Mouse (Mus musculus) T-helper 17 cell (primary cell): Measurements from ENCODE around the gene Bmp8b.
"Not testable (repeated sequence)": the region's sequence is repeated elsewhere in the genome, so short reads cannot be mapped to it uniquely, and the experiment has no call there.

Experiments used
- in situ Hi-C, 2 experiments: fragments of 300-600 bp; cut with MboI, MseI; formaldehyde crosslinking; loops; 1 replicate in 1 of 2; 2 replicates in 1 of 2; pipeline ENCODE4 v1.15.1; 2025; ENCODE audit warnings: high pct_unique_total_duplicates in 2 of 2

The Bmp8b gene

GRCm38 (mm10) chr4:123104651-123105450, at the start of gene Bmp8b:
Gene Bmp8b, plus strand, starts transcription at chr4:123105165.
- in situ Hi-C loops, result no loop called here

DNA sequence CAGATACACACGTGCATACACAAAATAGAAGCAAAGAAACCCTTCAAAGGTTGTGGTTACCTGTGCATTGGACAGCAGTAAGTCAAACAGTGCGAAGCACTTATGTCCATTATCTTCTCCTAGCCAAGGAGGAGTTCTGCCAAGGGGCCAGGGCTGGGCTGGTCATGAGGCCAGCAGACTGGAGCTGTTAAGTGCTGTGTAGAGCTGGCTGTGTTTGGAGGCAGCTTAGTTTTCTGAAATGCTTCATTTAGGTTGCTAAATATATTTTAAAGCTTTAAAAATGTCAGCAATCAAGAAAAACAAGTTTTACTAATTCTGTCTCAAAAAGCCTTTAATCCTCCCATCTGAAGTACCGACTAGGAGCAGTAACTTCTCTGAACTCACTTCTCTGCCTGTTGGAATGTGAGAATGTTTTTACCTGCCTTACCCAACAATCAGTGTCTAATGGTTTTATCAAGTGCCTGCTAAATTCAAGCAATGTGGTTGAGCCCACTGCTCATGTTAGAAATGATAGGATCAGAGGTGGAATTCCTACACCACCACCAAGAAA, 48.3 kb upstream of the Bmp8b start:
- in situ Hi-C loops, result no loop called here

DNA sequence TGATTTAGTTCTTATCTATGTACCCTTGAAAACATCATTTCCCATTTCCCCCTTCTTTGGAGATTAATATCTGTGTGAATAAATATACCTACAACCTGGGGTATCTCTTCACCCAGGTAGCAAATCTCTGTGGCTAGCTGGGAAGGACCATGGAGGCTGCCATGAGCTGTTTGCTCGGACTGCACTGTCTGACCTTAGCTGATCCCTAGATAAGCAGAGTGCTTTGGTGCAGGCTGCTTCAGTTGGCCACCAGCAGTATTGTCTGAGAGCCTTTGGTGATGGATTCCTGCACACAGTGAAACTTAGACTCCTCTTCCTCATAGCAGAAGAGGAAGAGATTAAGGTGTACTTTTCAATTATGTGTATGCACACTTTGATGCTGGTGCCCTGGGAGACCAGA, 47.0 kb upstream of the Bmp8b start:
- in situ Hi-C loops, result no loop called here

DNA sequence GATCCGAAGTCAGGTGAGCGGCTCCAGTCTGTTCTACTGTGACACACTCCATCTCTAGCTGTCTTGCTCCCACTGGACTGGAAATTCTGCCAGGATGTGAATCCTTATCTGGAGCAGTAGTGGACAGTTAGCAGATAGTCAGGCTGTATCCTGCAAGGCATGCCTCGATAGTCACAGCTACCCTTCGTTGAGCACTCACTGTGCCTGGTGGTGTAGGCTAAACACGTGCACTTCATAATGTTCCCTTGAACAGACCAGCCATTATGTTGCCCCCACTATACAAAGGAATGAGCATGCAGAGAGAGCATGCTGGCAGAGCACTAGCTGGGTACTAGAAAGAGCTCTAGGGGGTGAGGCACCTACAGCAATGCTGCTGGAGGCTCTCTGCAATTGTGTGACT, 43.2 kb upstream of the Bmp8b start:
- in situ Hi-C loops, result no loop called here

DNA sequence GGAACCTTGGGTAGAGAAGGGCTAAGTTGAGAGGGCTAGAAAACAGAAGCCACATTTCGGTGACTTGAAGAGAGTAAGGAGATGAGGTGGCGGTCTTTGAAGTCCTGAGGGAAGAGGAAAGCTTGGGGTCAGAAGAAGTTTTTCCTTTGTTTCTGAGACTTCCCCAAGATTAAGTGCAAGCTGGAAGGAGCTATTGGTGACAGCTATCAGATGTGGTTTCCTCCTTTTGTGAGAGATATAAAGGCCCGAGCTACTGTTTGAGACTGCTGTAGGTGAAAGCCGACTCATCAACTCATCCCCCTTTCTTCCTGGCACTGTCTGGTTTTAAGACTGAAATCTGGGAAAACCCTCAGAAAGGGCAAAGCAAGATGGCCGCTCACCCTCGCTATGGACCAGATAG, 36.3 kb upstream of the Bmp8b start:
- in situ Hi-C loops, result no loop called here

GRCm38 (mm10) chr4:123071266-123071966, 33.5 kb upstream of the Bmp8b start:
- in situ Hi-C loops, result no loop called here

- in situ Hi-C loops, result loop anchor here in 1 of 2 experiments (5.0 kb wide), 1 partner anchor 80 kb away; the partner anchor contains the start of gene Mycl
Observed at GRCm38 (mm10) chr4:123076928-123077327, 28.0 kb upstream of the Bmp8b start.

- in situ Hi-C loops, result loop anchor here in 1 of 2 experiments (5.0 kb wide), 1 partner anchor 81 kb away; the partner anchor contains the start of gene Mycl
Observed at GRCm38 (mm10) chr4:123078231-123078630, 26.7 kb upstream of the Bmp8b start.

GRCm38 (mm10) chr4:123080791-123081190, 24.2 kb upstream of the Bmp8b start:
- in situ Hi-C loops, result loop anchor here (5.0 to 10.0 kb wide), 4 partner anchors 78 to 268 kb away; no protein-coding TSS in a partner anchor

GRCm38 (mm10) chr4:123082283-123083163, 22.4 kb upstream of the Bmp8b start:
- in situ Hi-C loops, result loop anchor here (5.0 to 10.0 kb wide), 4 partner anchors 80 to 270 kb away; no protein-coding TSS in a partner anchor

DNA sequence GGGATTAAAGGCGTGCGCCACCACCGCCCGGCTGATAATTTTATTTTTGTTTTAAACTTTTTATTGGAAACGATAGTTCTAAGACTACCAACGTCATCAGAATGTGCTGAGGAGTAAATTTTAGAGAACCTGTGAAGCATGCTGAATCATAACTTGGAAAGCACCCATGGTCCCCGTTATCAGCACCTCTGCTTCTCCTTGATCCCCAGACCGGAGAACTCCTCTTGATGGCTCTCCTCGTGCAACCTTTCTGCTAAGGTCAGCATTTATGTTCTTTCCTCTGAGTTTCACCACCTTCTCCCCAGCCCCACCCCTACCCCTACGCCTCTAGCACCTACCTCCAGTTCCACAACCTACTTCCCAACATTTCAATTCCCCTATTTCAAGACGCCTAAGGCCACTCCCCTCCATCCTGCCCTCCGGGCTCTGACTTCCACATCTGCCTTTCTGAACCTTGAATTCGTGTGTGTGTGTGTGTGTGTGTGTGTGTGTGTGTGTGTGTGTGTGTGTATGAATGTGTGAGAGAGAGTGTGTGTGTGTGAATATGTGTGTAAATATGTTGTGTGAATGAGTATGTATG, 21.6 kb upstream of the Bmp8b start:
- in situ Hi-C loops, result loop anchor here (5.0 to 10.0 kb wide), 4 partner anchors 81 to 271 kb away; no protein-coding TSS in a partner anchor

GRCm38 (mm10) chr4:123085290-123085689, 19.7 kb upstream of the Bmp8b start:
- in situ Hi-C loops, result loop anchor here in 1 of 2 experiments (10.0 kb wide), 1 partner anchor 270 kb away; no protein-coding TSS in a partner anchor

- in situ Hi-C loops, result loop anchor here in 1 of 2 experiments (10.0 kb wide), 1 partner anchor 272 kb away; no protein-coding TSS in a partner anchor
Observed at GRCm38 (mm10) chr4:123086381-123086780, 18.6 kb upstream of the Bmp8b start.

- in situ Hi-C loops, result no loop called here
Observed at GRCm38 (mm10) chr4:123092621-123093020, 12.3 kb upstream of the Bmp8b start.

GRCm38 (mm10) chr4:123093064-123093776, 11.7 kb upstream of the Bmp8b start:
- in situ Hi-C loops, result no loop called here

DNA sequence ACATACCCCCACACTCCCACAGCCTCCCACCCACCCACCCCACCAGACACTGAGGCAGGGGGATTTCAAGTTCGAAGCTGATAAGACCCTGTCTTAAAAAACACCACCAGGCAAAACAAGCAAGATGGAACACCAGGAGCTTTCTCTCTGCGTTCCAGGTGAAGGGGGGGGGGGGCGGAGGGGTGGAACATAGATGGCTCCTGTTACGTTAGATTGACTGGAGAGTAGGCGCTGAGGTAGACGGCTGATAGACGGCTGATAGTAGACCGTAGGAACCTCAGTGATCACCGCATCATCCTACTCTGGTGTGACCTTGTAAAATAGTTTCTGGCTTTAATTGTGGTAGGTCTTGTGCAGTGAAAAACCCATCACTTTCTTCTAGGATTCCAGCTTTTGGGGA, 11.1 kb upstream of the Bmp8b start:
- in situ Hi-C loops, result no loop called here

GRCm38 (mm10) chr4:123105451-123105790, 456 bp downstream of the Bmp8b start:
- in situ Hi-C loops, result no loop called here

- in situ Hi-C loops, result not testable (repeated sequence)
Observed at GRCm38 (mm10) chr4:123105929-123106328, 964 bp downstream of the Bmp8b start.

GRCm38 (mm10) chr4:123106864-123107263, 1.9 kb downstream of the Bmp8b start:
- in situ Hi-C loops, result no loop called here

DNA sequence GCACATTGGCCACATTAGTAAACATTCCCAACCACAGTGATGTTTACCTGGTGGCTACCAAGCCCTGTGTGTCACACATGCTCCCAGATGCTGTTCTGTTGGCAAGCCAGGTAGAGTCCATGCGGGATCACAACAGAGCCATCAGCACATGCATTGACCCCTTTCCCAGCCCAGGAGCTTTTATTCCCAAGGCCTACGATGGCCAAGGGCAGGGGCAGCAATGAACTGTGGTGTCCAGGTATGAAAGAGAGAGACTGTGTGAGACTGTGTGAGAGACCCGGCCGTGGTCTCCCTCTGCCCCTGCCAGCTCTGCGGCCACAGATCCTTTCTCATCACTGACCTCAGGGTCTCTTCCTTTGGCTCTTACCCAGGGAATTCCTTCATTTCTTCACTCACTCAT, 3.1 kb downstream of the Bmp8b start:
- in situ Hi-C loops, result no loop called here
